Mouse (Mus musculus) adrenal gland, adult 8-10 months (tissue): ENCODE results near the gene Sgpl1. TPM values are rescaled to one million over a fixed set of nuclear protein-coding genes. Genes with fewer than 3 reads are reported as not detected.

Source experiments
- DNase-seq: peaks from one replicate; pipeline ENCODE4 v3.0.0; 2022
- microRNA-seq, 2 experiments: library from miRNA; unstranded; fragments of <30 nt; microRNA quantifications; one replicate each; pipeline ENCODE4 v1.2.0; 2022
- total RNA-seq, 4 experiments: library from RNA; stranded (reverse); gene quantifications; 2 replicates each; pipeline ENCODE4 v1.2.4; 2022

Sgpl1 gene
- total RNA-seq, 4 experiments from 2014 or later = 78.8 to 83.6 (median 81.8) TPM

DNA sequence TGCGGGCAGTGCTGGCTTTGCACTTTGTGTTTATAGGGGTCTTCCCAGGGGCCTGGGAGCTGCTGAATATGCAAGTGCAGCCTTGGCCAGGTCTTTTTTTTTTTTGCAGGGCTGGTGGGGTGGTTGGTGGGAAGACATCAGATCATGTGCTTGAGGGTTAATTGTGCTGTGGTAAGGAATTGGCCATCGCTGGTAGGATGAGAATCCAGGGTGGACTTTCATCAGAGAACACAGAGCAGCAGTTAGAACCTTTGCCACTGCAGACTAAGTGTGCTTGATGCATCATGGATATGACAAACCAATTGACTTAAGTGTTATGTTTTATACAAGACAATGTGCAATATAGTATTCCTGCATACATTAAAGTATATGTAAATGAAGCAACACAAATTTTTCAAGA is 62.1 kb downstream of the Sgpl1 start:
- DNase-seq = no peak

DNA sequence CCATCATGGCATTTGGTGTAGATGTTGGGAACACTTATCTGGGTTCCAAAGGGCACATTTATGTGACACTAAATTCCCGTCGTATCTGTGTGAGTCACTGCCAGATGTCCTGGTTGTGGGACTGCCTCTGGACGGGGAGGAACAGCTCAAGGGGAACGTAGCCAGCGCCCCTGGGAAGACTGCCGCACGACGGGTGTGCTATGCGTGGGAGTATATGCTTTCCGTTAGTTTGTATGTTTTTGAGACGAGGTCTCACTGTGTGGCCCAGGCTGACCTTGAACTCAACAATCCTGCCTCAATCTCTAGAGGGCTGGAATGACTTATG is 66.6 kb downstream of the Sgpl1 start:
- no peak for DNase-seq

DNA sequence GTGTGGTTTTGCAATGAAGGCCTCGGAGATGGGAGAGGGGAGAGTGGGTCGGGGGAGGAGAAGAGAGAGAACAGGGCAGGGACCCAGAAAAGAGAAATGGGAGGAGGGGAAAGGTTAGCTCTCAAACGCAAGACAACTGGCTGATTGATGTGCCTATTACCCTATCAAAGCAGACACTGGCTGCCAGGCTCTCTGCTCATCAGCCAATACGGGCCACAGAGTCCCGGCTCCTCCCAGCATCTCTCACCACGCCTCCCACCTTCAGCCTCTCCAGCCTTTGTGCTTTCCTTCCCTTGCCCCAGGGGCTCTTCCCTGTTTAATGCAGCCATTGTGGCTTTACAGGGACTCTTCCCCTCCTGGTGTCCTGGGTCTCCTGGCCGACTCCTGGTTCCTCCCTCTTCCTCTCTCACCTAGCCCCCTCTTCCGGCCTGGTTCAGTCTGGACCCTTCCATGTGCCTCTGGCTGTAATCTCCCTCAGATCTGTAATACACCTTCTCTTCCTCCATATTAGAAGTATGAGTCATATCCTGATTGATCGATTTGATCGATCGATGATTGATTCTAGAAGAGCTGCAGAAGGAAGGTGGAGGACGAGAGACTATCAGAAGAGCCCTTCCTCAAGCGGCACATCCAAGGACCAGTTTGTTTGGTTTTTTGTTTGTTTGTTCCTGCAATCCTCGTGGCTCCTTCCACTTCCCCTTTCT is 67.1 kb downstream of the Sgpl1 start:
- peak; percentile 59 for DNase-seq

DNA sequence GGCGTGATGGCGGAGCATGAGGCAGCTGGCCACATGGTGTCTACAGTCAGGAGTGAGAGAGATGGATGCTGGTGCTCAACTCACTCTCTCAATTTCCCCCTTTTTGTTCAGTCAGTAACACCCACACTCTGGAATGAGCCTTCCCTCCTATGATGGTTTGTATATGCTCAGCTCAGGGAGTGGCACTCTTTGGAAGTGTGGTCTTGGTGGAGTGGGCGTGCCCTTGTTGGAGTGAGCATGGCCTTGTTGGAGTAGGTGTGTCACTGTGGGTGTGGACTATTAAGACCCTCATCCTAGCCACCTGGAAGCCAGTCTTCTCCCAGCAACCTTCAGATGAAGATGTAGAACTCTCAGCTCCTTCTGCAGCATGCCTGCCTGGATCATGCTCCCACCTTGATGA is 71.9 kb downstream of the Sgpl1 start:
- DNase-seq = no peak

DNA sequence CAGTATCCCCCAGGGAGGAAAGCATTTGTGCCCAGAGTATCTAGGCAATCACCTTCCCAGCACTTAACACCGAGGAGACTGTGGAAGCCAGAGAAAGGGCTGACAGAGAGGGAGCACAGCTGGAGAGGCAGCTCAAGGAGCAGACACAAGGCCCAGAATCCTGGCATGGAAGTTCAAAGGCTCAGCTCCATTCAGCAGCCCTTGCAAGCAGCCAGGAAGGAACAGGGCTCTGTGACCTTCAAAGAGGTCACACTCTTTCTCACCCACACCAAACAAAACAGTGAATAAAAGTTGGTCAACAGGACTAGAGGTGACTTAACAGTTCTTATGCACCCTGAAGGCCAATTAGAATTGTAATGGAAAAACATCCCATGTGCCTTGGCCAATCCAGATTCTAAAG is 72.9 kb downstream of the Sgpl1 start:
- DNase-seq = no peak

DNA sequence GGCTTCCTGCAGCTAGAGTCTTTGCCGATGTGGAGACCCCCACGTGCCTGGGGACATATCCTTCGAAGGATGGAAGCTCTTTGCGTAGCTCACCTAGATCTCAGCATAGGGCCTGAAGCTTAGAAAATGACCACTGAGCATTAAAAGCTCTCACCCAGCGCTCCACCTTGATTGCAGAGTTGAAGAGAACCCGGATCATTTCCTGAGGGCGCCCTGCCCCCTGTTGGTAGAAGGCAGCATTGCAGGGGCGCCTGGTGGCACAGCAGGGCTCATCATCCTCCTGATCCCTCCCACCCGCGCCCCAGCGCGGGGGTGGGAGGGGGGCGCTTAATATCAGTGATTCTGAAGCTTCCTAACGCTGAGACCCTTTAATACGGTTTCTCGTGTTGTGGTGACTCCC is 75.2 kb downstream of the Sgpl1 start:
- DNase-seq = no peak

DNA sequence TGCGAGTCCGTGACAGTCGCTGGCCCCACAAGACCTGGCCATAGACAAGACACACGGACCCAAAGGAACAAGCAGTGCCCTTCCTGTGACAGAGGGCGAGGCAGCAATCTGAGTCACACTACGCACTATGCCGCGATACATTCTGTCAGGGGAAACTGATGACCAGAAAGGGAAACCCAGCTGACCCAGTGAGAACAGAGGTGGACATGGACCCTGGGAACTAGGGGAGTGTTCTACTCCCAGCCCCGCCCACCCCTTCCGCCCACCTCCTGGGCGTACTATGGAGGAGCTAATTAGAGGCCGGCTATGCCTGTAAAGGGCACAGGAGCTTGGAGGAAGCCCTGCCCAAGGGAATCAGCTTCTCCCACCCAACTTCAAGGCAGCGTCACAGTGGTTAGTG is 78.3 kb downstream of the Sgpl1 start:
- no peak for DNase-seq

DNA sequence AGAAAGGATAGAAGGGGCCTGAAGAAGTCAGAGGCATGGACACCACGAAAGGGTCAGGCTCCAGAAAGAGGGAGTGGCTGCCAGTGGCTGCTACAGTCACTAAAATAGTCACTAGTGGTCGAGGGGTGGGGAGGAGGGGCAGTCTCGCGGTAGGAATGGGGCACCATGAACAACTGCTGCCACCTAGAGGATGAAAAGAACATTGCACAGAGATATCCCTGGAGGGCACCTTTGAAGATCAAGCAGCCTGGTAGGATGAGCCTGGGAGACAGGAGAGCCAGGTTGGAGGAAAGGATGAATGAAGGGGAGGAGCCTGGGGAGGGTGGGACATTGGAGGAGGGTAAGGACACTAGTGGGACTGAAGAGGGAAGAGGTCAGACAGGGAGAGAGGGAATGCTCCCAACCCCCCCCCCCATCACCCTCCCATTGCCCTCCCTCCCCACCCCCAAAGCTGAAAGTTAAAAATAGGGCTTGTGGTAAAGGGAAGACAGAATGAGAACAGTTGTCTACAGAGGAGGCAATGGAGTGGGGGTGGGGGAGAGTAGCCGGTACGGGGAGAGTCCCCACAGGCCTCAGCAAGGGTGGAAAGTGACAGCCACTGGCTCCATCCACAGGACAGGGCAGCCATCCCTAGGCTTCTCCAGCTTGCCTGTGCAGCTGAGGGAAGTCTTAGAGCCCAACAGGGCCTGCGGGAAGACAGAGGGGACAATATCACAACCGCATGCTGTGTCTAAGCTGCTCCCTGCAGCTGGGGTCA is 78.9 kb downstream of the Sgpl1 start:
- DNase-seq = no peak

DNA sequence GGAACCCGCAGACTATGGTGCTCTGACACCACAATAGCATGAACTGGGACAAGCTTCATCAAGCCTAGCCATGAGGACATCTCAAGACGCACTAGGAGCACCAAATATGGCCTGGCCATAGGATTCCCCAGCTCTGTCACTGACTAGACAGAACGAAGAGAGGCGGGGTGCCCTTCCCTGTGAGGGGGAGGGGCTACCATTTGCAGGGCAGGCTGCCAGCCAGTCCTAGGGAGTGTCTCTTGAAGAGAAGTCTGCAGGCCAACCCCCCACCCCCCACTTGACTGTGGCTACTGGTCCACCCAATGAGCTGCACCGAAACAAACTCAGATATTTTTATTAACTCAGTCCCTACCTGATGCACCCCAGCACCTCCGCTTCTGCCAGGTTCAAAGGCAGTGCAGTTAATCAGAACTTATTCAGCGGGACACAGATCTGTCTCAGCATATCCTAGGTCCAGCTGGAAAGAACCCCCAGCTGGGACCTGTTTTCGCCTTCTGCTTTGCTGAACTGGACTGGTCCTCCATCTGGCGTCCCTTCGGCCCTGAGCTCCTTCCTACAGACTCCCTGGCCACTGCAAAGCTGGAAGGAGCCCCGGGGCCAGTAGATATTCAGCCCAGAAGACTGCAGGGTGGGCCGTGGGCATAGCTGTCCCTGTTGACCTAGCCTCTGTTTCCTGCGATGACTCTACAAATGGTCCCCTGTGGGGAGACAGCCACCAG is 82.1 kb downstream of the Sgpl1 start:
- DNase-seq = no peak

DNA sequence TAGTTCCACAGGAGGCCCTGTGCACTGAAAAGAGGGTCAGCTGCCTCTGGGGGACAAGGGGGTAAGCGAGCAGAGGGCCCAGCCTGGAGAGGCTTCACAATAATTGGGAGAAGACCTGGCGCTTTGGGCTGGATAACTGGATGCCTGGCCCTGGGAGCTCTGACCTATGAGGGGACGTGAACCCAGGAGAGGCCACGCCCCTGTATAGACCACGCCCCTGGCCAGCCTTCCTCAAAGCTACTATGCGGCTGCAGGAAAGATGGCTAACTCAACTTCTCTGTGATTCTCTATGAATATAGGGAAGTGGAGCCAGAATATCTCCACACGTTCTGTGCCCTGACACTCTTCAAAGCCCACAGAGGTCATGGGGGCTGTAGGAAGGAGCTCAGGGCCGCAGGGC is 82.9 kb downstream of the Sgpl1 start:
- DNase-seq = no peak

DNA sequence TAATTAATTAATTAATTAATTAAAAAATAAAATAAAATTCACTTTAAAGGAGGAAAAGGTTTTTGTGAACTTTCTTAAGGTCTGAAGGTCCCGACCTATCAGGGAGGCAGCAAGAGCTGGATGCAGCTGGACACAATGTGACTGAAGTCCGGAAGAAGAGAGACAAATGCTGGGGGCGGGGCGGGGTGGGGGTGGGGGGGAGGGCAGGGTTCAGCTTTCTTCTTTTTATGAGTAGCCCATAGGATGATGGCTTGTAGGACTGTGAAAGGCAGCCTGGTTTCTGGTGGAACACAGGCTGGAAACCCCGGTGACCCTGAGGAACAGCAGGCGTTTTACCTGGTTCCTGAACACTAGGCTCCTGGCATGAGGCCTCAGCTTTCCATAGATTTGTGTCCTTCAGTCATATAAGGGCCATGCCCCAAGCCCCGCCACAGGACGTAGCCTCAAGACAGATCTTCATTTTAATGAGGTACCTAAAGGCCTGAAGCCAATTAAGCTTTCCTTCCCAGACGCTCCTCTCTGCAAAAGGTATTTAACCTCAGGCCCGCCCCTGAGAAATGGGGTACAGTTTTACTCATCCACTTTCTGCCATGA is 84.1 kb downstream of the Sgpl1 start:
- DNase-seq = no peak

DNA sequence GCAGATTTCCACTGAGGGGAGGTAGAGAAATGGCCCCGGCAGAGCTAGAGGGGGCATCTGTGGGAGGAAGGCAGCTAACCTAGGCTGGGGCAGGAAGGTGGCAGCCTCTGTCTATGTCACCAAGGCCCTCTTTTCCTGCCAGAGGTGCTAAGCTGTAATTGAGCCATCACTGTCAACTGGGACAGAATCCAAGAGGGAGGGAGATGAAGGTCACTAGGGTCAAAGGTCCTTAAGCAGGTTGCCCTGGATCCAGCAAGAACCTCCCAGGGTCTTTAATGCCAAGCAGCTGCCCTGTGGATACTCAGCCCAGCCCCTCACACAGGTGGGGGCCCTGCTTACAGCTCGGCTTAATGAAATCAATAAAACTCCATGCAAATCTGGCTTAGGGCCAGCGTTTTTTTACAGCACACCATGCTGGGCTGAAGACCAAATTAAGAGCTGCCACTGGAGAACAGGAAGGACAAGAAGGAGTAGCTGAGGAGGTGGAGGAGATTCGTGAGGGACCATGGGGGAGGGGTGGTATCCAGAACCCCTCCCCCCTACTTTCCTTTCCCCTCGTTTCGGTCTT is 87.9 kb downstream of the Sgpl1 start:
- DNase-seq = no peak

DNA sequence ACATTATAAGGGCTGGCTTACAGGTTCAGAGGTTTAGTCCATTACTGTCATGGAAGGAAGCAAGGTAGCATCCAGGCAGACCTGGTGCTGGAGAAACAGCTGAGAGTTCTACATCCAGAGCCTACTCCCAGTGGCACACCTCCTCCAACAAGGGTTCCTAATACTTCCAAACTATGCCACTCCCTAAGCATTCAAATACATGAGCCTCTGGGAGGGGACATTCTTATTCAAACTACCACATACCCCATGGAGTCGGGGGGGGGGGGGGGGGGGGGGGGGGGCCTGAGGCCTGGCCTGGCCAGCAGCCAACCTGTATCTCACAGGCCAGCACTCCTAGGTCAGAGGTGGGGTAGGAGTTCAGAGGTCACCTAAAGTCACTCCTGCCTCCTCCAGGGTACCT is 88.4 kb downstream of the Sgpl1 start:
- DNase-seq = no peak

DNA sequence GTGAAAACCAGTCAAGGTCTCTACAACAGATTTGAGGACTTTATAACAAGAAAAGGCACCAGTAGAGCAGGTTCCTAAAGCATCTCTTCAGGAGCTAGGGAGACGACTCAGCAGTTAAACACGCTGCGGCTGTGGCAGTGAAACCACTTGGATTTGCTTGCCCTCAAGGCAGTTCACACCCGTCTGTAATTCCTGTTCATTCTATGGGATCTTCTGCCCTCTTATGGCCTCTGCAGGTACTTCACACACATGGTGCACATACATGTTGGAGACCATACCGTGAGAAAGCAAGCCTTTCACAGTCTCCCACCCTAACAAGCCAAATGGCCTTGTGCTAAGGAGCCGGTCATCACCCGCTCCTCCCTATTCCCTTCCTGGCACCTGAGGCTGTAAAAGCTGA is 90.8 kb downstream of the Sgpl1 start:
- no peak for DNase-seq

DNA sequence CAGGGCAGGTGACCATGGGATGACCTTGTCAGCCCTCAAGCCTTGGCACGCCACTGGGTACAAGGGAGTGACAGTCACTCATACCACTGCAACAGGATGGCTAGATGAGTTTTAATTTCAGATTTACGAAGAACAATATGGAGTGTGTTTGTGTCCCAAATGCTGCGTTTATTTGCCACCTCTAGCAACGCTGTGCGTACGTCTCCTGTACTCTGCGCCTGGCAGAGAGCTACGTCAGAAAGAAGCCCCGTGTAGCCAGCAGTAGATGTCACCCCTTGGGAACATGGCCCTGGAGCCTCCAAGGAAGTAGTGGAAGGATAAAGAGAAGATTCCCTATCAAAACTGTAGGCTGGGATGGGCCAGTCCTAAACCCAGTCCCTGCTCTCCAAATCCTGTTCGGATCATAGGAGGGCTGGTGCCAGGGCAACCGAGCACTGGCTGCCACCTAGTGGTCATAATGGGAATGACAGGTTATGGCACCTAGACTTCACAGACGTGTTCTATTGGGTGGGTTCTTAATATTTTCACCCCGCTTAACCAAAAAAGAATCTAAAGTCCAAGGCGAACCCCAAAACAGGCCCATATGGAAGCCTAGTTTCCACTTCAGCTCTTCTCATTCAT is 95.4 kb downstream of the Sgpl1 start:
- DNase-seq = peak; percentile 19

Small RNAs within 50 kb of the gene (microRNA-seq; reads per million reads assigned to microRNA genes)
- gene Gm44308 = 0 reads per million in 2 experiments

Other genes starting within 250 kb of the Sgpl1 start
- gene Pcbd1, start 58.4 kb downstream of the Sgpl1 start, total RNA-seq = 10 to 100 TPM; 20.5 to 34.0 (median 28.3) TPM
- not detected for gene Tbata, start 24.3 kb upstream of the Sgpl1 start, total RNA-seq
- gene Adamts14, start 125.7 kb upstream of the Sgpl1 start, total RNA-seq = 1 to 10 TPM; 1.7 to 3.9 (median 1.9) TPM
- gene Prf1, start 150.1 kb upstream of the Sgpl1 start, total RNA-seq = under 1 TPM; 0.21 to 0.61 (median 0.31) TPM
- gene Pald1, start 235.8 kb upstream of the Sgpl1 start, total RNA-seq = 10 to 100 TPM; 13.2 to 24.9 (median 19.0) TPM